Mouse (Mus musculus) splenic B cell, adult 2 months (primary cell): ENCODE results near the gene Rpp21.

Experiments
- DNase-seq: peaks from one replicate; pipeline ENCODE4 v3.0.0-alpha.2; 2011; ENCODE audit warnings: low read depth, low spot score
- H3K27me3 ChIP-seq: 2 replicates; pipeline ENCODE4 v1.6.1; 2012; ENCODE audit warnings: mild to moderate bottlenecking, low read length, moderate library complexity, mixed read lengths; ENCODE audit not compliant: control insufficient read depth, poor library complexity, insufficient read depth, severe bottlenecking
- H3K36me3 ChIP-seq: 2 replicates; pipeline ENCODE4 v1.6.1; 2012; ENCODE audit warnings: mild to moderate bottlenecking, low read length, moderate library complexity, mixed read lengths; ENCODE audit not compliant: control insufficient read depth, poor library complexity, insufficient read depth, severe bottlenecking

Rpp21 gene

GRCm38 (mm10) chr17:36257969-36258368, at the start of gene Rpp21:
Gene Rpp21 (minus strand): TSS chr17:36258069.
- no peak for DNase-seq
- Histone ChIP-seq H3K36me3 (peaks cover 5% of the 10 kb centered on the region), H3K27me3 (no peaks in the 10 kb centered on the region)

GRCm38 (mm10) chr17:36286390-36286789, 28.5 kb upstream of the Rpp21 start, which contains the start of gene H2-M10.2:
Gene H2-M10.2 (minus strand): TSS chr17:36286490.
- Histone ChIP-seq H3K36me3 (no peaks in the 10 kb centered on the region), H3K27me3 (no peaks in the 10 kb centered on the region)
- no peak for DNase-seq

- Histone ChIP-seq H3K27me3 (no peaks in the 10 kb centered on the region), H3K36me3 (no peaks in the 10 kb centered on the region; the same call in 1 of the 2 replicates)
- no peak for DNase-seq
Observed at GRCm38 (mm10) chr17:36281521-36282245, 23.8 kb upstream of the Rpp21 start.

GRCm38 (mm10) chr17:36274776-36275175, 16.9 kb upstream of the Rpp21 start:
- DNase-seq: no peak
- no peaks in the 10 kb centered on the region for H3K27me3 ChIP-seq
- H3K36me3 ChIP-seq: no peaks in the 10 kb centered on the region; the same call in none of the 2 replicates

GRCm38 (mm10) chr17:36273796-36274195, 15.9 kb upstream of the Rpp21 start:
- no peak for DNase-seq
- Histone ChIP-seq H3K36me3 (no peaks in the 10 kb centered on the region; the same call in none of the 2 replicates), H3K27me3 (no peaks in the 10 kb centered on the region)

- H3K27me3 ChIP-seq: no peaks in the 10 kb centered on the region
- DNase-seq: no peak
- H3K36me3 ChIP-seq: no peaks in the 10 kb centered on the region; the same call in none of the 2 replicates
Observed at GRCm38 (mm10) chr17:36272643-36273366, 14.9 kb upstream of the Rpp21 start.

- peaks cover 2% of the 10 kb centered on the region for H3K36me3 ChIP-seq
- H3K27me3 ChIP-seq: no peaks in the 10 kb centered on the region
- peak; percentile 89 for DNase-seq
Observed at GRCm38 (mm10) chr17:36271586-36272256, 13.9 kb upstream of the Rpp21 start, which contains the start of gene Trim39. Gene Trim39 (minus strand): TSS chr17:36272247.

GRCm38 (mm10) chr17:36270956-36271585, 13.2 kb upstream of the Rpp21 start:
- H3K27me3 ChIP-seq: no peaks in the 10 kb centered on the region
- peaks cover 2% of the 10 kb centered on the region for H3K36me3 ChIP-seq
- peak; percentile 88 for DNase-seq

GRCm38 (mm10) chr17:36265834-36266233, 8.0 kb upstream of the Rpp21 start:
- Histone ChIP-seq H3K27me3 (no peaks in the 10 kb centered on the region), H3K36me3 (peaks cover 8% of the 10 kb centered on the region)
- peak; percentile 82 for DNase-seq

- no peak for DNase-seq
- Histone ChIP-seq H3K36me3 (peaks cover 10% of the 10 kb centered on the region), H3K27me3 (no peaks in the 10 kb centered on the region)
Observed at GRCm38 (mm10) chr17:36264273-36264925, 6.5 kb upstream of the Rpp21 start.

GRCm38 (mm10) chr17:36261511-36262166, 3.8 kb upstream of the Rpp21 start:
- H3K36me3 ChIP-seq: peaks cover 8% of the 10 kb centered on the region
- peak; percentile 24 for DNase-seq

GRCm38 (mm10) chr17:36257241-36257947, 475 bp downstream of the Rpp21 start:
- H3K27me3 ChIP-seq: no peaks in the 10 kb centered on the region
- peaks cover 5% of the 10 kb centered on the region for H3K36me3 ChIP-seq
- DNase-seq: peak; percentile 76

More at GRCm38 (mm10) chr17:36261511-36262166, 3.8 kb upstream of the Rpp21 start:
- no peaks in the 10 kb centered on the region for H3K27me3 ChIP-seq

GRCm38 (mm10) chr17:36253087-36253600, 4.7 kb downstream of the Rpp21 start:
- peaks cover 2% of the 10 kb centered on the region; the same call in 1 of the 2 replicates for H3K36me3 ChIP-seq
- no peaks in the 10 kb centered on the region for H3K27me3 ChIP-seq
- no peak for DNase-seq
